Mouse (Mus musculus): Measurements from ENCODE around the gene Fbxo24.
A peak's percentile ranks its signal among the peaks of the same experiment; 100 is the strongest.
"Not testable (repeated sequence)": the region's sequence is repeated elsewhere in the genome, so short reads cannot be mapped to it uniquely, and the experiment has no call there.

Fbxo24 gene

DNA sequence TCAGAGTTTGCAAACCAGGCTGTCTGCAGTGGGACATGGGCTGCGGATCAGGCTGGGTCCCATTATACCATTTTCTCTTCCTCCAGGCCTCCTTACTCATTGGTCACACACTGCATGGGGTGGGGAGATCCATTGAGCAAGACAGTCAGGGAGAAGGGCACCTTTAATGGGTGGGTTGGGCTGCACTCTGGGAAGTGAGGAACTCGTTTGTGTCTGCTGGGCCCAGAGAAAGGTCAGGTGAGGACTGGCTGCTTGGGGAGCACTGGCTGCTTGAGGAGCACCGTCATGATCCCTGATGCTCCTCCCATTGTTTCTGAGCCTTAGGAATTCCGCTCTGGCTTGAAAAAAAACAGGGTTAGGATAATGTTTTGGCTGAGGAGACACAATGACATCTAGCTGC is 14.1 kb upstream of the Fbxo24 start:
- DNase-seq (ENCODE audit: extremely low read depth, low read depth), result no peak

- no peak for DNase-seq (ENCODE audit: extremely low read depth, low read depth)
These were observed 12.3 kb upstream of the Fbxo24 start, which contains the start of gene Sap25 for GRCm38 (mm10) chr5:137641054-137641453. TSS of gene Sap25 (plus strand) at chr5:137641334.

GRCm38 (mm10) chr5:137639472-137639871 is 10.7 kb upstream of the Fbxo24 start:
- DNase-seq (ENCODE audit: extremely low read depth, low read depth), result no peak

GRCm38 (mm10) chr5:137633397-137634084 is 4.7 kb upstream of the Fbxo24 start:
- no peak for DNase-seq (ENCODE audit: extremely low read depth, low read depth)

- no peak for DNase-seq (ENCODE audit: extremely low read depth, low read depth)
These were observed 2.8 kb upstream of the Fbxo24 start for GRCm38 (mm10) chr5:137631591-137631990.

DNA sequence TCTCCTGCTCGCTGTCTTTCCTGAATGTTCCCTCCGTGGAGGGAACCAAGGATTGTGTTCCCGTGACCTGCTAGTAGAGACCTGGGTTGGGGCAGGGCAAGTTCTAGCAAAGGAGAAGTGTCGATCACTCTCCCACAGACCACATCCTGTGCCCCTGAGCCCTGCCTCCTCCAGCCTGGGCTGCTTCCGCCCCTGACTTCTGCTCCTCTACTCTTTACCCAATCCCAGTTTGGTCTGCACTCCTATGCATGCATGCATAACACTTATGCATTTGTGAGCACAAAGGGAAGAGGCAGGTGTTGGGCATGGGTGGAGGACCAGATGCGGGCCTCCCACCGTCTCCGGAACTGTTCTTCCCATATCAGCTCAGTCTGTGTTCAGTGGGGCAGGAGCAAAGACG is 2.4 kb upstream of the Fbxo24 start:
- DNase-seq (ENCODE audit: extremely low read depth, low read depth), result peak; percentile 68

- no peak for DNase-seq (ENCODE audit: extremely low read depth, low read depth)
These were observed 1.8 kb upstream of the Fbxo24 start for GRCm38 (mm10) chr5:137630602-137631001.

- no peak for DNase-seq (ENCODE audit: extremely low read depth, low read depth)
These were observed 1.2 kb upstream of the Fbxo24 start for GRCm38 (mm10) chr5:137629906-137630545.

GRCm38 (mm10) chr5:137629306-137629721 is 512 bp upstream of the Fbxo24 start:
- no peak for DNase-seq (ENCODE audit: extremely low read depth, low read depth)

- DNase-seq (ENCODE audit: extremely low read depth, low read depth), result no peak
These were observed 811 bp downstream of the Fbxo24 start for GRCm38 (mm10) chr5:137627991-137628390.

DNA sequence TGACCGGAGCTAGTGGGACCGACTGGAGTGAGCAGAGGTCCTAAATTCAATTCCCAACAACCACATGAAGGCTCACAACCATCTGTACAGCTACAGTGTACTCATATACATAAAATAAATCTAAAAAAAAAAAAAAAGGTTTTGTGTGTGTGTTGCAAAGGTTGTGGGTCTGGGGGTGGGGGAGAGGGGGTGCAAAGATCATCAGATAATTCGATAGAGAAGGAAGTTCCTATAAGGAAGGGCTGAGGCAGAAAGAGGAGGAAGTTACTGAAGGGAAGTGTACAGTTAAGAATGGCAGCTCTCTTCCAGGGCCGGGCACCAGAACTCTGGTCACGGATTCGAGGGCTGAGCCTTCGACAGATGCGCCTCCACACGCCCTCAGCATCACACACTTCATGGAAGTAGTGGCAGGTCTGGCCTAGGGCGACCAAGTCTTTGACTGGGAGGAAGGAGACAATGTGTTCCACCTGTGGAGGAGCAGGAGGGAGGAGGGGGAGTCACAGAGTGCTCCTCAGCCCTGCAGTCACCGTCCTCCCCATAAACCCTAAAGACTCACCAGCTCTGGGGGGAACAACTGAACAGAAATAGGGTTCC is 4.8 kb downstream of the Fbxo24 start:
- no peak for DNase-seq (ENCODE audit: extremely low read depth, low read depth)

- DNase-seq (ENCODE audit: extremely low read depth, low read depth), result no peak
These were observed 13.5 kb downstream of the Fbxo24 start for GRCm38 (mm10) chr5:137615347-137615746.

- not testable (repeated sequence) for DNase-seq (ENCODE audit: extremely low read depth, low read depth)
These were observed 13.9 kb downstream of the Fbxo24 start for GRCm38 (mm10) chr5:137614921-137615320.

GRCm38 (mm10) chr5:137613550-137613949 is 15.3 kb downstream of the Fbxo24 start, which contains the start of gene Pcolce:
TSS of gene Pcolce (minus strand) at chr5:137613784.
- no peak for DNase-seq (ENCODE audit: extremely low read depth, low read depth)

- DNase-seq (ENCODE audit: extremely low read depth, low read depth), result no peak
These were observed 15.7 kb downstream of the Fbxo24 start for GRCm38 (mm10) chr5:137613076-137613475.

DNA sequence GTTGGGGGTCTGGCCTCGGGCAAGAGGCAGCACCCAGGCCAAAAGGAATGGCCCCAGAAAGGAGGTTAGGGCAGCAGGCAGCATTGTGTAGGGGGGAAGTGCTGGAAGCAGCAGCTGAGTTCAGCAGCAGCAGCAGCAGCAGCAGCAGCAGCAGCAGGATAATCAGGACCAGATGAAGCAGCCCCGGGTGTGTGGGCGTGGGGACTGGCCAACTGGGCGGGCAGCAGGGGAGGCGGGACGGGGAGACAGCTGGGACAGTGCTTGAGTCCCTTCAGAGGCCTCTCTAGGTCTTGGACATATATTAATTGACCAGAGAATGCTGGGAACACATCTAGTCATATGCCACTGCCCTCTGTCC is 17.6 kb downstream of the Fbxo24 start:
- DNase-seq (ENCODE audit: extremely low read depth, low read depth), result no peak

- DNase-seq (ENCODE audit: extremely low read depth, low read depth), result no peak
These were observed 18.1 kb downstream of the Fbxo24 start for GRCm38 (mm10) chr5:137610548-137611244.

GRCm38 (mm10) chr5:137610056-137610455 is 18.7 kb downstream of the Fbxo24 start:
- DNase-seq (ENCODE audit: extremely low read depth, low read depth), result no peak

DNA sequence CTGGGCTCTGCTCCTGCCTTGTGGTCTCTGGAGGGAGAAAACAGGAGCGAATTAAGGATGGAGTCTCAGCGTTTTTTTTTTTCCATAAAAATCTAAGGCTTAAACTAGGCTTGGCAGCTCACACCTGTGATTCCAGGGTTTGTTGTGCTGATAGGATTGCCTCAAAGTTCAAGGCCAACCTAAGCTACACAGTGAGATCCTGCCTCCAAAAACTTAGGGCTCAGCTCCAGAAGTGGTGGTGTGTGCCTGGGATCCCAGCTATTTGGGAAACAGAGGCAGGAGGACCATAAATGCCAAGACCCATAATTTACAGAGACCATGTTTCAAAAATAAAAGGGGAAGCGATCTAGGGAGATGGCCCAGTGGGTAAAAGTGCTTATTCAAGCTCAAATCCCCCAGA is 19.5 kb downstream of the Fbxo24 start:
- DNase-seq (ENCODE audit: extremely low read depth, low read depth), result no peak

DNA sequence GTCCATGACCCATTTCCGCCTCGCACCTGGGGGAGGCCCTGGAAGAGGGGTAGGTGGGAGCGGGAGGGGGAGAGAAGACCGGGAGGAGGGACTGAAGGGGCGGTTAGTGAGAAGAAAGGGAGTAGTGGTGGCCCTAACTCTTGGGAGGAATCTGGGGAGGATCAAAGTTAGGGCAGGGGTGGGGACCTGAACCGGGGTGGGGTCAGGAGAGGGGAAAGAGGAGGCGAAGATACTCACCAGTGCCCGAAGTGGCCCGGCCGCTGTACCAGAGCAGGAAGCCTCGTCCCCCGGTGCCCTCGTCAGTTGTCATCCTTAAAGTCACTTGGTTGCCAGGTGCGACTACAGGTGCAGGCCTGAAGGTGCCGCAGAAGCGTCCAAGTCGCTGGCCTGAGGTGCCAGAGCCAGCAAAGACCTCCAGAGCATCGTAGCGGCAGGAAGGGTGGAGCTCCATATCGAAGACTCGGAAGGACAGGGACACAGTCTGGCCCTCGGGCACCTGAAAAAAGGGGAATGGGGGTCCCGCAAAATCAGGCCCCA is 20.1 kb downstream of the Fbxo24 start:
- no peak for DNase-seq (ENCODE audit: extremely low read depth, low read depth)

DNA sequence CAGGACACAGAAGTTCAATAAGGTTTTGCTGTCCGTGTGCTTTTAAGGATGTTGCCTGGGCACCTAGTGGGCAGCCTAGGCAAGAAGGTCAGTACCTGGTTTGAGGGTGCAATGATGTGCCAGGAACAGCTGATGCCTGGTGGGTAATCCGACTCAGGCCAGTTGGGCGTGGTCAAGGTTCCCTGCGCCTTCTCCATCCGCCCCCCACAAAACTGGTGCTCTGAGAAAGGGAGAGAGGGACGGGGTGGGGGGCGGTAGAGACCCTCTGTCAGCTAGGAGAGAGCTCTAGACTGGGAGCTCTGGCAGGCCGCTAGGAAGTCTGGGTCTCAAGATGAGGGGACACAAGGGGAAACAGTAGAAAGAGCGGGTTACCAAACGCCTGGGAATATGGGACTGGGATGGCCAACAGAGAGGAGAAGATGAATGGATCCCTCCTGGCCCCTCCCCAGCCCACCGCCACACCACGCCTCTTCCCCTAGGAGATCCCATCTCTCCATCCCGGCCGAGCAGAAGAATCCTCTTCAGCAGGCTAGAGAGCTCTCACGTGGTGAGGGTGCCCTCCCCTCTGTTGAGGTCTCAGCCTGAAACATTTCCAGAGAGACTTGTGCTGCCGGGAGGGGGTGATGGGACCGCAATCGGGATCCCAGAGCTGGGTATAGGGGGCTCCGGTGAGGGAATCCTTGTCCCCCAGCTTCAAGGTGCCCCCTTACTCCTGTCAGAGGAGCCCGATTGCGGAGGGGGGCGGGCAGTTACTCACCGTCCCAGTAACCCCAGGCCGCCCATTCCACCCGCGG is 20.7 kb downstream of the Fbxo24 start:
- no peak for DNase-seq (ENCODE audit: extremely low read depth, low read depth)

All from MEL-GATA-1-ER (cell line).